In genomic region chr7:70514666-70515065, GRCm38 (mm10) we compare ENCODE assay signal across 8 mouse cellular contexts.
DNase-seq lines count a peak whose midpoint lies in the region; ATAC-seq lines count a peak whose summit lies in the region.
"Had no signal": no experiment of that assay in that cellular context is flagged by ENCODE, and none has a peak within 500 bp of the region (broad histone marks: within the 10 kb centered on the region; RNA-seq: fewer than 3 reads in every experiment).

No protein-coding gene starts in this region.

- ATAC-seq in neural tube, embryonic 15.5 days (ENCODE audit: low FRiP score) = no peak
- ATAC-seq in limb, embryonic 12.5 days (ENCODE audit: insufficient number of reproducible peaks, insufficient read depth, low FRiP score, low TSS enrichment, low read depth) = peak; percentile 31

- WGBS in neural tube, embryonic 15.5 days = 20% methylated on average over 6 of the region's 6 CpGs
- WGBS in limb, embryonic 12.5 days = 4% methylated on average over 6 of the region's 6 CpGs

- H3K27ac ChIP-seq in neural tube, embryonic 15.5 days (replicated peaks) = no peak overlapping the region
- H3K27ac ChIP-seq in limb, embryonic 12.5 days = peak overlapping the region; percentile 12; the same call in 1 of the 2 replicates
- H3K27ac ChIP-seq: liver, embryonic 15.5 days had no signal

- H3K27me3 ChIP-seq in neural tube, embryonic 15.5 days (replicated peaks) = no peaks in the 10 kb centered on the region
- H3K27me3 ChIP-seq in limb, embryonic 12.5 days = peaks cover 4% of the 10 kb centered on the region; the same call in 1 of the 2 replicates
- H3K27me3 ChIP-seq: liver, embryonic 15.5 days had no signal

- no peaks in the 10 kb centered on the region for H3K36me3 ChIP-seq in neural tube, embryonic 15.5 days
- no peaks in the 10 kb centered on the region for H3K36me3 ChIP-seq in limb, embryonic 12.5 days
- H3K36me3 ChIP-seq: liver, embryonic 15.5 days had no signal

- no peaks in the 10 kb centered on the region for H3K9me3 ChIP-seq in neural tube, embryonic 15.5 days (replicated peaks)
- H3K9me3 ChIP-seq in limb, embryonic 12.5 days = no peaks in the 10 kb centered on the region
- H3K9me3 ChIP-seq: liver, embryonic 15.5 days had no signal

- no peak overlapping the region for H3K4me3 ChIP-seq in neural tube, embryonic 15.5 days (replicated peaks)
- H3K4me3 ChIP-seq in limb, embryonic 12.5 days (replicated peaks) = no peak overlapping the region
- H3K4me3 ChIP-seq: liver, embryonic 15.5 days had no signal

- peaks cover 11% of the 10 kb centered on the region; the same call in 1 of the 2 replicates for H3K4me1 ChIP-seq in neural tube, embryonic 15.5 days
- peaks cover 27% of the 10 kb centered on the region for H3K4me1 ChIP-seq in limb, embryonic 12.5 days (replicated peaks)

- no peak overlapping the region for H3K4me2 ChIP-seq in neural tube, embryonic 15.5 days
- peak overlapping the region; percentile 31 for H3K4me2 ChIP-seq in limb, embryonic 12.5 days
- H3K4me2 ChIP-seq: liver, embryonic 15.5 days had no signal

- no peak overlapping the region for H3K9ac ChIP-seq in neural tube, embryonic 15.5 days (replicated peaks)
- no peak overlapping the region for H3K9ac ChIP-seq in limb, embryonic 12.5 days (replicated peaks)
- H3K9ac ChIP-seq: liver, embryonic 15.5 days had no signal

- DNase-seq in neural tube, embryonic 10.5 days (ENCODE audit: extremely low spot score, low spot score) = peak; percentile 43
- peak; percentile 73 for DNase-seq in forelimb bud, embryonic 11.5 days (ENCODE audit: low read depth, low spot score)
- DNase-seq in yolk sac, embryonic 10.5 days (ENCODE audit: low spot score) = peak; percentile 87
- no peak for DNase-seq in left cerebral cortex, postnatal 36 days (ENCODE audit: low spot score in 2 of 2)
- DNase-seq in ovary, adult 18-20 months (ENCODE audit: low spot score) = no peak

- intact Hi-C loops in left cerebral cortex, postnatal 36 days (cut with DNase I) = no loop called here

Comparison
In these comparisons a context has a peak if more than half of its experiments do, and no peak if none do; other contexts are left out.
1. DNase-seq: peak in neural tube, embryonic 10.5 days (single experiment), forelimb bud, embryonic 11.5 days (single experiment) and yolk sac, embryonic 10.5 days (single experiment); none in left cerebral cortex, postnatal 36 days (0 of 2) and ovary, adult 18-20 months (single experiment).